ENCODE assay signal across 8 mouse cellular contexts in the genomic region with DNA sequence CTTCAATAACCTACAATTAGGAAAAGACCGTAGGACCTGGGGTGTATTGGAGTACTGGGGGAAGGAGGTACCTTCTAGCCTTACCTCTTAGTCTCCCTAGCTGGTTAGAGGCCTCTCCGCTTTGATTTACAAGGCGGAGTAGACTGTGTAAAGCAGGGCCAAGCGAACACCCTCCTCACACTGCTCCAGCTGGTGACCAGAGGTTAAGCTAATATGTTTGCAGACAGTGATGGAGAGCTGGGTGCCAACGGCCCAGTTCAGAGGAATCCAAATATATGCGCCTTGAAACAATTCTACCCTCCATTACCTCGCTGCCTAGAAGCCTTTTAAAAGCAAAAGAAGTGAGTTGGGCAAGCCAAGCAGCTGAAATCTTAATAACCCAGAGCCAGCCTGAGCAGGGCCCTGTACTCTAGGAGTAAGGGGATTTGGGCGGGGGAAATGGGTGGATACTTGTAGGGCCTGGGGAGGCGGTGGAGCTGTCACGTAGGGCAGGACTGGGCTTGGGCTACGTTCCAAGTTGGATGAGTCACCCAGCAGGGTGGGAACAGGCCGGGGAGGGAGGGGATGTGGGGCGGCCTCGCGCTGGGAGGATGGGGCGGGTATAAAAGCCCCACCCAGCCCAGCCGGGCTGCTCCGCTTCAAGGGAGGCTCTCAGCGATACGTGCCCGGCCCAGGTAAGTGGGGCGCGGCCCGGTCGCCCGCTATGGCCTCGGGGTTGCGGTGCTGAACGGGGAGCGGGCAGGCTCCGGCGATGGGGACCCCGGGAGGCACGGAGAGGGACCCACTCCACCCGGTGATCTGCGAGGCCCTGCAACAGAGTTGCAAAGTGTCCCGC. TPM values are rescaled to one million over a fixed set of nuclear protein-coding genes. Genes with fewer than 3 reads are reported as not detected.
DNase-seq lines count a peak whose midpoint lies in the region; ATAC-seq and TF ChIP-seq lines count a peak whose summit lies in the region.

Anxa2 (plus strand) TSS at position 555 of the 835 bp plus-strand sequence.

- peak; percentile 86 for ATAC-seq in embryonic facial prominence, embryonic 12.5 days (ENCODE audit: insufficient number of reproducible peaks, insufficient read depth, low FRiP score, low TSS enrichment)
- peak; percentile 77 for ATAC-seq in liver, embryonic 12.5 days
- peak; percentile 87 for ATAC-seq in stomach, embryonic 15.5 days (ENCODE audit: insufficient read depth, low FRiP score, low read depth)

- H3K4me2 ChIP-seq in embryonic facial prominence, embryonic 12.5 days (replicated peaks), result peak within 1 kb of the TSS; percentile 77
- peak within 1 kb of the TSS; percentile 65 for H3K4me2 ChIP-seq in liver, embryonic 12.5 days
- H3K4me2 ChIP-seq in myocyte (ENCODE audit: low read depth), result peak within 1 kb of the TSS; percentile 91
- H3K4me2 ChIP-seq in stomach, embryonic 15.5 days, result peak within 1 kb of the TSS; percentile 62

- H3K4me3 ChIP-seq in embryonic facial prominence, embryonic 12.5 days, result peak within 1 kb of the TSS; percentile 65
- H3K4me3 ChIP-seq in liver, embryonic 12.5 days, result peak within 1 kb of the TSS; percentile 57
- H3K4me3 ChIP-seq in myocyte, result peak within 1 kb of the TSS; percentile 95
- H3K4me3 ChIP-seq in stomach, embryonic 15.5 days (replicated peaks), result peak within 1 kb of the TSS; percentile 80

- peak within 1 kb of the TSS; percentile 76 for H3K9ac ChIP-seq in embryonic facial prominence, embryonic 12.5 days
- peak within 1 kb of the TSS; percentile 58 for H3K9ac ChIP-seq in liver, embryonic 12.5 days
- peak within 1 kb of the TSS; percentile 81 for H3K9ac ChIP-seq in stomach, embryonic 15.5 days

- peak; percentile 39 for DNase-seq in layer of hippocampus, adult 11-12 months (ENCODE audit: low spot score)
- DNase-seq in layer of hippocampus, adult 9-10 months (ENCODE audit: low spot score), result no peak
- DNase-seq in heart, adult 8-10 months (ENCODE audit: low spot score), result peak; percentile 93
- peak; percentile 79 to 83 for DNase-seq in kidney, adult 8-10 months

- H3ac ChIP-seq in myocyte (ENCODE audit: control insufficient read depth, insufficient read length), result peak within 1 kb of the TSS; percentile 96

- peak within 1 kb of the TSS; percentile 91 for H3K27ac ChIP-seq in embryonic facial prominence, embryonic 12.5 days
- peak within 1 kb of the TSS; percentile 59 for H3K27ac ChIP-seq in liver, embryonic 12.5 days
- H3K27ac ChIP-seq in stomach, embryonic 15.5 days, result peak within 1 kb of the TSS; percentile 96

- H3K27me3 ChIP-seq in embryonic facial prominence, embryonic 12.5 days, result no peaks in the 10 kb centered on the region
- H3K27me3 ChIP-seq in liver, embryonic 12.5 days (replicated peaks), result peaks cover 54% of the 10 kb centered on the region
- H3K27me3 ChIP-seq in myocyte (ENCODE audit: control insufficient read depth, insufficient read depth, insufficient read length), result no peaks in the 10 kb centered on the region
- no peaks in the 10 kb centered on the region for H3K27me3 ChIP-seq in stomach, embryonic 15.5 days (replicated peaks)

- no peaks in the 10 kb centered on the region for H3K9me3 ChIP-seq in embryonic facial prominence, embryonic 12.5 days
- H3K9me3 ChIP-seq in liver, embryonic 12.5 days (replicated peaks), result no peaks in the 10 kb centered on the region
- H3K9me3 ChIP-seq in stomach, embryonic 15.5 days, result no peaks in the 10 kb centered on the region

- H3K79me2 ChIP-seq in myocyte (ENCODE audit: control insufficient read depth, insufficient read depth), result peaks cover 31% of the 10 kb centered on the region

- no peaks in the 10 kb centered on the region for H3K36me3 ChIP-seq in embryonic facial prominence, embryonic 12.5 days
- no peaks in the 10 kb centered on the region for H3K36me3 ChIP-seq in liver, embryonic 12.5 days
- H3K36me3 ChIP-seq in myocyte (ENCODE audit: control insufficient read depth, insufficient read depth), result no peaks in the 10 kb centered on the region
- H3K36me3 ChIP-seq in stomach, embryonic 15.5 days, result no peaks in the 10 kb centered on the region

- 9% methylated on average over 37 of the region's 37 CpGs for WGBS in embryonic facial prominence, embryonic 12.5 days
- WGBS in liver, embryonic 12.5 days (ENCODE audit: insufficient replicate concordance), result 11% methylated on average over 37 of the region's 37 CpGs
- 4% methylated on average over 35 of the region's 37 CpGs for WGBS in stomach, embryonic 15.5 days

- TF ChIP-seq POLR2A in myocyte (IDR thresholded peaks at IDR 0.05; ENCODE audit: insufficient read length, low read depth), result peak; percentile 89

- H3K4me1 ChIP-seq in embryonic facial prominence, embryonic 12.5 days, result peaks cover 51% of the 10 kb centered on the region
- H3K4me1 ChIP-seq in liver, embryonic 12.5 days, result peaks cover 47% of the 10 kb centered on the region
- H3K4me1 ChIP-seq in stomach, embryonic 15.5 days, result peaks cover 44% of the 10 kb centered on the region

TF ChIP-seq in myocyte, 11 proteins besides CTCF, POLR2A, EP300 and RAD21:
- TF ChIP-seq CEBPB (IDR thresholded peaks at IDR 0.05; ENCODE audit: insufficient read depth, poor library complexity, severe bottlenecking) (no peak), E2F4 (IDR thresholded peaks at IDR 0.05; ENCODE audit: insufficient read depth) (no peak), POLR2AphosphoS2 (IDR thresholded peaks at IDR 0.05; ENCODE audit: insufficient read length, low read depth) (peak; percentile 94), MYOG (IDR thresholded peaks at IDR 0.05; ENCODE audit: control insufficient read depth in 1 of 3, insufficient read depth in 1 of 3, insufficient read length in 2 of 3, low read depth in 2 of 3) (peak in 1 of 3 experiments; percentile 5)

RNA-seq across cellular contexts. Expression of gene Anxa2, which starts in this region (rescaled TPM):
- 636 and 644 TPM in 2 replicates for polyA plus RNA-seq in embryonic facial prominence, embryonic 12.5 days (2016; fragmentation: Nextera tagmentation; extraction: Ambion mirVana)
- total RNA-seq in heart, adult 8-10 months (2022), result 10 to 100 TPM; 48.1 to 87.1 (median 65.2) TPM
- polyA plus RNA-seq in liver, embryonic 12.5 days (2016; fragmentation: Nextera tagmentation; extraction: Ambion mirVana), result 92.8 and 98.0 TPM in 2 replicates
- 1,009 TPM for polyA plus RNA-seq in myocyte (2012; fragmentation: generic; extraction: Trizol)
- 866 and 946 TPM in 2 replicates for polyA plus RNA-seq in stomach, embryonic 15.5 days (2015; fragmentation: Nextera tagmentation; extraction: Ambion mirVana)
